24 mouse cellular contexts compared by ENCODE assay signal in the genomic region with DNA sequence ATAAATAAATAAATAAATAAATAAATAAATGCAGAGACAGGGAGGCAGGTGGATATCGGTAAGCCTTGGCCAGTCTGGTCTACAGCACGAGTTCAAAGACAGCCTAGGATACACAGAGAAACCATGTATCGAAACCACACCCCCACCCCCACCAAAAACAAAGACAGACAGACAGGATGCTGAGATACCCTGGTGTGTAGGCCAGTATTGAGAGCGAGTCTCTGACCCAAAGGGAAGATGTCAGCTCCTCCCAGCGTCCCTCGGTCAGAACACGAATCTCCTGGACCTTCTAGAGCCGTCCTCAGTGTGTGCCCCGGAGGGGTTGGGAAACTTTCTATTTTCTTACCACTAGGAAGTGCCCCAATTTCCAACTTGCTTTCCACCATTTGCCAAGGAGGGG.
"Had no signal": no experiment of that assay in that cellular context is flagged by ENCODE, and none has a peak within 500 bp of the region (broad histone marks: within the 10 kb centered on the region; RNA-seq: fewer than 3 reads in every experiment).

No protein-coding gene starts in this region.

- DNase-seq: gastrocnemius, adult 2 months; gastrocnemius, postnatal 10 days; gastrocnemius, postnatal 25 days; heart, adult 18-20 months; heart, postnatal 10 days; heart, postnatal 4 days; kidney, adult 11 months; kidney, adult 2 months; kidney, adult 9 months; kidney, postnatal 10 days; kidney, postnatal 4 days; liver had no signal

- H3K4me3 ChIP-seq: gastrocnemius, adult 2 months; heart, embryonic 10.5 days; heart, embryonic 12.5 days; hindbrain, embryonic 10.5 days; hindbrain, embryonic 12.5 days; layer of hippocampus, adult 2 months; left cerebral cortex, adult 2 months; limb, embryonic 10.5 days; limb, embryonic 12.5 days had no signal

- H3K9me3 ChIP-seq: heart, embryonic 10.5 days; heart, embryonic 12.5 days; hindbrain, embryonic 10.5 days; hindbrain, embryonic 12.5 days; limb, embryonic 10.5 days; limb, embryonic 12.5 days had no signal

- H3K27ac ChIP-seq: gastrocnemius, adult 2 months; heart, embryonic 10.5 days; hindbrain, embryonic 10.5 days; hindbrain, embryonic 12.5 days; hindbrain, embryonic 14.5 days; layer of hippocampus, adult 2 months; left cerebral cortex, adult 2 months; limb, embryonic 10.5 days; limb, embryonic 12.5 days had no signal

- H3K9ac ChIP-seq: heart, embryonic 12.5 days; hindbrain, embryonic 12.5 days; hindbrain, embryonic 14.5 days; limb, embryonic 12.5 days had no signal

- ATAC-seq: hindbrain, embryonic 16.5 days; intestine, embryonic 16.5 days had no signal

- H3K4me2 ChIP-seq: heart, embryonic 12.5 days; hindbrain, embryonic 12.5 days; hindbrain, embryonic 14.5 days; limb, embryonic 12.5 days; liver, embryonic 11.5 days had no signal

- H3K4me1 ChIP-seq: hindbrain, embryonic 12.5 days had no signal

- H3K27me3 ChIP-seq: heart, embryonic 12.5 days; hindbrain, embryonic 12.5 days; limb, embryonic 12.5 days had no signal
